In genomic region chr4:127083131-127083530, GRCm38 (mm10) we compare ENCODE assay signal across 24 mouse cellular contexts. TPM values are rescaled to one million over a fixed set of nuclear protein-coding genes. Genes with fewer than 3 reads are reported as not detected.
DNase-seq lines count a peak whose midpoint lies in the region; ATAC-seq and TF ChIP-seq lines count a peak whose summit lies in the region.
"Had no signal": no experiment of that assay in that cellular context is flagged by ENCODE, and none has a peak within 500 bp of the region (broad histone marks: within the 10 kb centered on the region; RNA-seq: fewer than 3 reads in every experiment).

No protein-coding gene starts in this region.

- H3K4me1 ChIP-seq in kidney, adult 2 months (ENCODE audit: control insufficient read depth, insufficient read depth, low read length): peaks cover 3% of the 10 kb centered on the region; the same call in 1 of the 2 replicates
- H3K4me1 ChIP-seq in kidney, embryonic 14.5 days (ENCODE audit: control insufficient read depth, insufficient read depth, low read length): peaks cover 3% of the 10 kb centered on the region; the same call in 1 of the 2 replicates
- no peaks in the 10 kb centered on the region for H3K4me1 ChIP-seq in midbrain, embryonic 11.5 days (ENCODE audit: control insufficient read depth, insufficient read depth, low read length)
- H3K4me1 ChIP-seq in midbrain, embryonic 13.5 days (replicated peaks): peaks cover 18% of the 10 kb centered on the region

- no peaks in the 10 kb centered on the region for H3K36me3 ChIP-seq in kidney, adult 2 months (ENCODE audit: control insufficient read depth, insufficient read depth, low read length)
- no peaks in the 10 kb centered on the region for H3K36me3 ChIP-seq in kidney, embryonic 14.5 days (ENCODE audit: control insufficient read depth, insufficient read depth, low read length)
- no peaks in the 10 kb centered on the region for H3K36me3 ChIP-seq in midbrain, embryonic 11.5 days (ENCODE audit: control insufficient read depth, insufficient read depth, low read length)
- peaks cover 3% of the 10 kb centered on the region for H3K36me3 ChIP-seq in midbrain, embryonic 13.5 days

- no peak overlapping the region for H3K4me3 ChIP-seq in kidney, adult 2 months (ENCODE audit: insufficient read depth, low read depth, low read length)
- no peak overlapping the region for H3K4me3 ChIP-seq in kidney, embryonic 14.5 days (ENCODE audit: low read length)
- no peak overlapping the region for H3K4me3 ChIP-seq in midbrain, embryonic 11.5 days (ENCODE audit: low read depth, low read length)
- H3K4me3 ChIP-seq in midbrain, embryonic 13.5 days (replicated peaks): no peak overlapping the region

- WGBS in kidney, adult 2 months: 77% methylated on average over 2 of the region's 2 CpGs
- 92% methylated on average over 2 of the region's 2 CpGs for WGBS in kidney, embryonic 14.5 days
- WGBS in midbrain, embryonic 11.5 days: 90% methylated on average over 2 of the region's 2 CpGs
- WGBS in midbrain, embryonic 13.5 days: 91% methylated on average over 2 of the region's 2 CpGs

- no peaks in the 10 kb centered on the region for H3K9me3 ChIP-seq in kidney, embryonic 14.5 days (ENCODE audit: control insufficient read depth, low read length)
- no peaks in the 10 kb centered on the region for H3K9me3 ChIP-seq in midbrain, embryonic 11.5 days (ENCODE audit: control insufficient read depth, low read length)
- no peaks in the 10 kb centered on the region for H3K9me3 ChIP-seq in midbrain, embryonic 13.5 days
- H3K9me3 ChIP-seq: G1E had no signal

- no peak overlapping the region for H3K4me2 ChIP-seq in kidney, embryonic 14.5 days (replicated peaks; ENCODE audit: low read depth, low read length)
- no peak overlapping the region for H3K4me2 ChIP-seq in midbrain, embryonic 11.5 days
- no peak overlapping the region for H3K4me2 ChIP-seq in midbrain, embryonic 13.5 days (replicated peaks)

- no peak for TF ChIP-seq POLR2A in kidney, adult 2 months (IDR thresholded peaks at IDR 0.05; ENCODE audit: low read depth, low read length)

- no peak overlapping the region for H3K27ac ChIP-seq in kidney, adult 2 months (ENCODE audit: insufficient read depth, low read depth, low read length)
- no peak overlapping the region for H3K27ac ChIP-seq in kidney, embryonic 14.5 days (ENCODE audit: low read depth, low read length)
- H3K27ac ChIP-seq in midbrain, embryonic 11.5 days (ENCODE audit: low read depth, low read length): no peak overlapping the region
- no peak overlapping the region for H3K27ac ChIP-seq in midbrain, embryonic 13.5 days

- no peak for ATAC-seq in kidney, embryonic 14.5 days (ENCODE audit: low FRiP score, low TSS enrichment)
- ATAC-seq in midbrain, embryonic 11.5 days (ENCODE audit: low FRiP score): no peak
- ATAC-seq in midbrain, embryonic 13.5 days: no peak
- no peak for ATAC-seq in megakaryocyte, adult 5-6 weeks (ENCODE audit: poor library complexity, severe bottlenecking)
- ATAC-seq: activated CD4-positive, CD25-positive, alpha-beta regulatory T cell, adult 4 months; CD4-positive, CD25-positive, alpha-beta regulatory T cell, adult 4 months; Patski had no signal

- peak; percentile 40 for DNase-seq in kidney, adult 2 months
- DNase-seq in midbrain, embryonic 11.5 days (ENCODE audit: low spot score, missing footprints): peak; percentile 75
- DNase-seq in Muller cell, postnatal 12 days (ENCODE audit: inconsistent ontology term): peak; percentile 52
- DNase-seq: adrenal gland, adult 2 months; adrenal gland, adult 8-10 months; adrenal gland, postnatal 10 days; adrenal gland, postnatal 14 days; adrenal gland, postnatal 25 days; adrenal gland, postnatal 36 days; B cell, adult 2 months; cerebellum, adult 11 months; cerebellum, adult 11-12 months; cerebellum, adult 18-20 months; cerebellum, adult 2 months had no signal

- no peaks in the 10 kb centered on the region for H3K27me3 ChIP-seq in kidney, adult 2 months (replicated peaks; ENCODE audit: control insufficient read depth, insufficient read depth, low read length)
- H3K27me3 ChIP-seq in kidney, embryonic 14.5 days (ENCODE audit: control insufficient read depth, insufficient read depth, low read length): no peaks in the 10 kb centered on the region
- H3K27me3 ChIP-seq in midbrain, embryonic 11.5 days (ENCODE audit: control insufficient read depth, insufficient read depth, low read length): no peaks in the 10 kb centered on the region
- no peaks in the 10 kb centered on the region for H3K27me3 ChIP-seq in midbrain, embryonic 13.5 days
- H3K27me3 ChIP-seq: CH12.LX, Patski had no signal

- H3K9ac ChIP-seq in kidney, embryonic 14.5 days (ENCODE audit: low read depth, low read length): no peak overlapping the region
- H3K9ac ChIP-seq in midbrain, embryonic 11.5 days (ENCODE audit: low read length): no peak overlapping the region
- H3K9ac ChIP-seq in midbrain, embryonic 13.5 days (replicated peaks): no peak overlapping the region

- no peak for TF ChIP-seq CTCF in kidney, adult 2 months (conservative IDR thresholded peaks at IDR 0.05; ENCODE audit: insufficient read depth, insufficient read length, low read depth, low read length)

RNA-seq across cellular contexts. Expression of gene Zmym6, which starts 5.9 kb away (rescaled TPM):
- polyA plus RNA-seq in kidney, adult 2 months (2012; rRNA removed): 5.2 and 5.3 TPM in 2 replicates
- polyA plus RNA-seq in kidney, embryonic 14.5 days (2014; fragmentation: Nextera tagmentation; extraction: Ambion mirVana): 14.4 and 20.4 TPM in 2 replicates
- 26.7 and 30.8 TPM in 2 replicates for polyA plus RNA-seq in midbrain, embryonic 11.5 days (2014; fragmentation: Nextera tagmentation; extraction: Ambion mirVana)
- polyA plus RNA-seq in midbrain, embryonic 13.5 days (2015; fragmentation: Nextera tagmentation; extraction: Ambion mirVana): 33.9 and 34.5 TPM in 2 replicates
- 5.2 and 6.8 TPM in 2 replicates for total RNA-seq in megakaryocyte, adult 5-6 weeks (2015)
- total RNA-seq in megakaryocyte, adult 5-6 weeks (2017): 8.1 and 9.1 TPM in 2 replicates
- total RNA-seq: MEL had no signal
- polyA plus RNA-seq: C2C12 had no signal

RNA-seq across cellular contexts. Expression of gene Zmym1, which starts 22.2 kb away (rescaled TPM):
- polyA plus RNA-seq in kidney, adult 2 months (2012; rRNA removed): 1.0 and 1.3 TPM in 2 replicates
- polyA plus RNA-seq in kidney, embryonic 14.5 days (2014; fragmentation: Nextera tagmentation; extraction: Ambion mirVana): 15.6 and 26.5 TPM in 2 replicates
- 33.0 and 34.9 TPM in 2 replicates for polyA plus RNA-seq in midbrain, embryonic 11.5 days (2014; fragmentation: Nextera tagmentation; extraction: Ambion mirVana)
- polyA plus RNA-seq in midbrain, embryonic 13.5 days (2015; fragmentation: Nextera tagmentation; extraction: Ambion mirVana): 22.6 and 22.8 TPM in 2 replicates
- 7.3 and 11.9 TPM in 2 replicates for total RNA-seq in megakaryocyte, adult 5-6 weeks (2015)
- total RNA-seq in megakaryocyte, adult 5-6 weeks (2017): 8.7 and 9.7 TPM in 2 replicates

RNA-seq across cellular contexts. Expression of gene Tmem35b, which starts 40.4 kb away (rescaled TPM):
- 28.6 and 29.0 TPM in 2 replicates for polyA plus RNA-seq in kidney, adult 2 months (2012; rRNA removed)
- 22.1 and 25.4 TPM in 2 replicates for polyA plus RNA-seq in kidney, embryonic 14.5 days (2014; fragmentation: Nextera tagmentation; extraction: Ambion mirVana)
- polyA plus RNA-seq in midbrain, embryonic 11.5 days (2014; fragmentation: Nextera tagmentation; extraction: Ambion mirVana): 14.3 and 16.0 TPM in 2 replicates
- 20.3 and 21.4 TPM in 2 replicates for polyA plus RNA-seq in midbrain, embryonic 13.5 days (2015; fragmentation: Nextera tagmentation; extraction: Ambion mirVana)
- total RNA-seq in megakaryocyte, adult 5-6 weeks (2015): 11.8 and 13.9 TPM in 2 replicates
- total RNA-seq in megakaryocyte, adult 5-6 weeks (2017): 8.2 and 8.6 TPM in 2 replicates
